Mouse (Mus musculus) megakaryocyte, embryonic 14.5 days (primary cell): Measurements from ENCODE around the gene Sdk2.

ENCODE experiments used
- FLI1 ChIP-seq: IDR thresholded peaks from 2 replicates; pipeline ENCODE4 v1.6.1; 2012; ENCODE audit warnings: low read length, inconsistent platforms, mixed read lengths
- GATA1 ChIP-seq: IDR thresholded peaks from 3 replicates; pipeline ENCODE4 v1.6.1; 2012; ENCODE audit warnings: mixed read lengths, low read length, inconsistent platforms, borderline replicate concordance

GRCm38 (mm10) chr11:113760476-113760875 lies 306.4 kb downstream of the Sdk2 start:
- TF ChIP-seq GATA1, result no peak
- TF ChIP-seq FLI1, result no peak
